Mouse (Mus musculus) bone marrow, adult 2 months (tissue): ENCODE data around the gene Slc25a3. TPM values are rescaled to one million over a fixed set of nuclear protein-coding genes. Genes with fewer than 3 reads are reported as not detected.
A peak's percentile ranks its signal among the peaks of the same experiment; 100 is the strongest.

ENCODE experiments used
- H3K27ac ChIP-seq: fragments of 200-500 bp; 2 replicates; pipeline ENCODE4 v1.5.1; 2012; ENCODE audit warnings: low read depth, mild to moderate bottlenecking, control low read depth, inconsistent platforms, low read length; ENCODE audit not compliant: control insufficient read depth, poor library complexity, insufficient read depth
- H3K4me1 ChIP-seq: fragments of 200-500 bp; 2 replicates; pipeline ENCODE4 v1.6.1; 2011; ENCODE audit warnings: low read length; ENCODE audit not compliant: control insufficient read depth, insufficient read depth
- H3K4me3 ChIP-seq: fragments of 200-500 bp; replicated peaks from 2 replicates; pipeline ENCODE3; 2011; ENCODE audit warnings: mild to moderate bottlenecking, low read depth, low read length, control low read depth; ENCODE audit not compliant: control insufficient read depth
- CTCF ChIP-seq: fragments of 200-500 bp; IDR thresholded peaks from 2 replicates; pipeline ENCODE4 v1.5.1; 2011; ENCODE audit warnings: low read length, control low read depth; ENCODE audit not compliant: control insufficient read depth, insufficient read depth
- POLR2A ChIP-seq: fragments of 200-500 bp; IDR thresholded peaks from 2 replicates; pipeline ENCODE4 v1.6.1; 2011; ENCODE audit warnings: low read depth, mild to moderate bottlenecking, control low read depth, low read length, borderline replicate concordance; ENCODE audit not compliant: control insufficient read depth
- WGBS: fragments of 180-500 bp; shearing (Covaris S2); methylation state at CpG from one replicate; pipeline ENCODE4 v1.1.7; 2018; 5-methylcytosine and 5-hydroxymethylcytosine counted together
- polyA plus RNA-seq: library from polyadenylated mRNA; stranded (reverse); fragments of >200 nt; gene quantifications from 2 replicates; pipeline ENCODE4 v1.2.4, GENCODE M21; 2011; ENCODE audit warnings: low replicate concordance; ENCODE audit not compliant: missing spikeins, insufficient read depth, insufficient read length

Slc25a3 gene
- polyA plus RNA-seq, 1 experiment = 223 TPM

- Histone ChIP-seq H3K27ac (no peak overlapping the region), H3K4me3 (no peak overlapping the region), H3K4me1 (no peaks in the 10 kb centered on the region)
- no peak for TF ChIP-seq CTCF
- TF ChIP-seq POLR2A = no peak
- 79% methylated on average over 3 of the region's 3 CpGs for WGBS
Measured at GRCm38 (mm10) chr10:91130792-91131191, 6.9 kb upstream of the Slc25a3 start.

- H3K4me1 ChIP-seq = no peaks in the 10 kb centered on the region; the same call in 1 of the 2 replicates
- no peak overlapping the region for H3K27ac ChIP-seq
- WGBS = 86% methylated on average over 1 of the region's 1 CpGs
- TF ChIP-seq POLR2A (no peak), CTCF (no peak)
- H3K4me3 ChIP-seq = no peak overlapping the region
Measured at GRCm38 (mm10) chr10:91128551-91129160, 4.8 kb upstream of the Slc25a3 start.

- Histone ChIP-seq H3K4me3 (no peak overlapping the region), H3K27ac (no peak overlapping the region), H3K4me1 (no peaks in the 10 kb centered on the region; the same call in 1 of the 2 replicates)
- no peak for TF ChIP-seq POLR2A
- TF ChIP-seq CTCF = no peak
- 56% methylated on average over 2 of the region's 2 CpGs for WGBS
Measured at GRCm38 (mm10) chr10:91127395-91127794, 3.5 kb upstream of the Slc25a3 start.

- Histone ChIP-seq H3K4me3 (no peak overlapping the region), H3K4me1 (no peaks in the 10 kb centered on the region; the same call in 1 of the 2 replicates), H3K27ac (no peak overlapping the region)
- WGBS = 84% methylated on average over 10 of the region's 10 CpGs
- TF ChIP-seq CTCF (no peak), POLR2A (no peak)
Measured at GRCm38 (mm10) chr10:91126618-91127355, 2.9 kb upstream of the Slc25a3 start.

GRCm38 (mm10) chr10:91123281-91123827 is 505 bp downstream of the Slc25a3 start:
- peak overlapping the region; percentile 98 for H3K27ac ChIP-seq

GRCm38 (mm10) chr10:91122646-91123045 is 1.2 kb downstream of the Slc25a3 start:
- 7% methylated on average over 6 of the region's 6 CpGs for WGBS
- Histone ChIP-seq H3K4me3 (peak overlapping the region; percentile 10), H3K27ac (no peak overlapping the region), H3K4me1 (no peaks in the 10 kb centered on the region; the same call in 1 of the 2 replicates)
- TF ChIP-seq CTCF (no peak), POLR2A (no peak)

More at GRCm38 (mm10) chr10:91123281-91123827, 505 bp downstream of the Slc25a3 start:
- TF ChIP-seq CTCF = no peak
- peak; percentile 48; the same call in 1 of the 2 replicates for TF ChIP-seq POLR2A
- WGBS = under 1% methylated on average over 43 of the region's 44 CpGs
- no peaks in the 10 kb centered on the region; the same call in 1 of the 2 replicates for H3K4me1 ChIP-seq
- H3K4me3 ChIP-seq = peak overlapping the region; percentile 99

- TF ChIP-seq POLR2A (no peak), CTCF (no peak)
Measured at GRCm38 (mm10) chr10:91116958-91117357, 6.9 kb downstream of the Slc25a3 start.

GRCm38 (mm10) chr10:91109841-91110240 is 14.0 kb downstream of the Slc25a3 start:
- Histone ChIP-seq H3K4me1 (no peaks in the 10 kb centered on the region), H3K4me3 (no peak overlapping the region), H3K27ac (no peak overlapping the region)
- TF ChIP-seq CTCF (no peak), POLR2A (no peak)
- WGBS = 83% methylated on average over 4 of the region's 4 CpGs

More at GRCm38 (mm10) chr10:91116958-91117357, 6.9 kb downstream of the Slc25a3 start:
- no peaks in the 10 kb centered on the region; the same call in 1 of the 2 replicates for H3K4me1 ChIP-seq
- no peak overlapping the region for H3K4me3 ChIP-seq
- H3K27ac ChIP-seq = no peak overlapping the region
- WGBS = 88% methylated on average over 12 of the region's 12 CpGs
